ENCODE assay signal across 8 mouse cellular contexts in the genomic region with DNA sequence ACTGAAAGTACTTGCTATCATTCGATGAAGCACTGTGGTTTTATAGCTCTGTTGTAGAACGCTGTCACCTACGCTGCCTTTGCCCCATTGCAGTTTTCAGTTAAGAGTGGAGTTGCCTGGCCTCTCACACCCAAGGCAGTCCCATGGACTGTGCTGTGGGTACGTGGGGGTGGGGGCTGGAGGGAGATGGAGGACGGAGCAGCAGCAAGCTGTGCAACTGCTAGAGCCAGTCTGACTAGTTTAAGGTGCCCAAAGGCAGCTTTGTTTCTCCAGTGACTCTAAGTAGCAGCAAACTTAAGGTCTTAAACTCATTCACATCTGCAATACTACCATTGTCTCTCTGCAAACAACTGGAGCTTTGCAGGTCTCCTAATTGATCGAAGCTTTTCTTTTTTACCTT.
DNase-seq lines count a peak whose midpoint lies in the region; ATAC-seq and TF ChIP-seq lines count a peak whose summit lies in the region.

No protein-coding gene starts in this region.

- peak overlapping the region; percentile 61 for H3K27ac ChIP-seq in hindbrain, embryonic 11.5 days (ENCODE audit: low read depth, low read length)
- no peak overlapping the region for H3K27ac ChIP-seq in hindbrain, embryonic 16.5 days (ENCODE audit: low read depth, low read length)
- H3K27ac ChIP-seq in embryonic facial prominence, embryonic 13.5 days: peak overlapping the region; percentile 78
- H3K27ac ChIP-seq in layer of hippocampus, adult 2 months: no peak overlapping the region

- H3K9ac ChIP-seq in hindbrain, embryonic 11.5 days (ENCODE audit: low read depth, low read length): no peak overlapping the region; the same call in 1 of the 2 replicates
- no peak overlapping the region for H3K9ac ChIP-seq in hindbrain, embryonic 16.5 days (ENCODE audit: low read depth, low read length)
- H3K9ac ChIP-seq in embryonic facial prominence, embryonic 13.5 days: peak overlapping the region; percentile 55; the same call in 1 of the 2 replicates

- no peaks in the 10 kb centered on the region for H3K9me3 ChIP-seq in hindbrain, embryonic 11.5 days (ENCODE audit: control insufficient read depth, low read length)
- no peaks in the 10 kb centered on the region for H3K9me3 ChIP-seq in hindbrain, embryonic 16.5 days (ENCODE audit: control insufficient read depth, low read length)
- H3K9me3 ChIP-seq in embryonic facial prominence, embryonic 13.5 days: no peaks in the 10 kb centered on the region

- H3K27me3 ChIP-seq in hindbrain, embryonic 11.5 days (ENCODE audit: control insufficient read depth, insufficient read depth, low read length): no peaks in the 10 kb centered on the region
- no peaks in the 10 kb centered on the region for H3K27me3 ChIP-seq in hindbrain, embryonic 16.5 days (replicated peaks; ENCODE audit: control insufficient read depth, insufficient read depth, low read length)
- no peaks in the 10 kb centered on the region for H3K27me3 ChIP-seq in embryonic facial prominence, embryonic 13.5 days

- DNase-seq in hindbrain, embryonic 11.5 days (ENCODE audit: low spot score): no peak
- DNase-seq in kidney, adult 9 months: peak; percentile 49
- peak; percentile 32 for DNase-seq in lung, postnatal 36 days
- DNase-seq in gastrocnemius, adult 8-10 months (ENCODE audit: low spot score in 2 of 2): no peak
- no peak for DNase-seq in layer of hippocampus, adult 2 months (ENCODE audit: low spot score in 2 of 2)

- no peaks in the 10 kb centered on the region for H3K36me3 ChIP-seq in hindbrain, embryonic 11.5 days (ENCODE audit: control insufficient read depth, insufficient read depth, low read length)
- no peaks in the 10 kb centered on the region for H3K36me3 ChIP-seq in hindbrain, embryonic 16.5 days (ENCODE audit: control insufficient read depth, insufficient read depth, low read length)
- H3K36me3 ChIP-seq in embryonic facial prominence, embryonic 13.5 days: no peaks in the 10 kb centered on the region

- ATAC-seq in hindbrain, embryonic 11.5 days (ENCODE audit: low FRiP score): no peak
- no peak for ATAC-seq in hindbrain, embryonic 16.5 days
- no peak for ATAC-seq in embryonic facial prominence, embryonic 13.5 days (ENCODE audit: insufficient number of reproducible peaks, insufficient read depth, low FRiP score, low TSS enrichment, low read depth)
- no peak for ATAC-seq in monocyte, adult 5-6 weeks (replicated peaks; ENCODE audit: insufficient number of reproducible peaks, low FRiP score, low TSS enrichment, poor library complexity, severe bottlenecking)

- 40% methylated on average over 6 of the region's 6 CpGs for WGBS in hindbrain, embryonic 11.5 days
- WGBS in hindbrain, embryonic 16.5 days: 36% methylated on average over 6 of the region's 6 CpGs
- WGBS in embryonic facial prominence, embryonic 13.5 days: 22% methylated on average over 6 of the region's 6 CpGs

- TF ChIP-seq CTCF in layer of hippocampus, adult 2 months (conservative IDR thresholded peaks at IDR 0.05): no peak

- H3K4me3 ChIP-seq in hindbrain, embryonic 11.5 days (ENCODE audit: low read depth, low read length): no peak overlapping the region
- H3K4me3 ChIP-seq in hindbrain, embryonic 16.5 days (ENCODE audit: low read length): no peak overlapping the region
- H3K4me3 ChIP-seq in embryonic facial prominence, embryonic 13.5 days: no peak overlapping the region
- no peak overlapping the region for H3K4me3 ChIP-seq in layer of hippocampus, adult 2 months

- H3K4me2 ChIP-seq in hindbrain, embryonic 11.5 days (replicated peaks; ENCODE audit: low read depth, low read length): no peak overlapping the region; the same call in 1 of the 2 replicates
- H3K4me2 ChIP-seq in hindbrain, embryonic 16.5 days (ENCODE audit: low read length): no peak overlapping the region
- peak overlapping the region; percentile 41 for H3K4me2 ChIP-seq in embryonic facial prominence, embryonic 13.5 days

- H3K4me1 ChIP-seq in hindbrain, embryonic 11.5 days (replicated peaks; ENCODE audit: control insufficient read depth, insufficient read depth, low read length): peaks cover 13% of the 10 kb centered on the region; the same call in 1 of the 2 replicates
- H3K4me1 ChIP-seq in hindbrain, embryonic 16.5 days (ENCODE audit: control insufficient read depth, insufficient read depth, low read depth, low read length): peaks cover 22% of the 10 kb centered on the region
- peaks cover 53% of the 10 kb centered on the region for H3K4me1 ChIP-seq in embryonic facial prominence, embryonic 13.5 days

Comparison
In these comparisons a context has a peak if more than half of its experiments do, and no peak if none do; other contexts are left out.
1. H3K27ac ChIP-seq: peak in hindbrain, embryonic 11.5 days (single experiment) and embryonic facial prominence, embryonic 13.5 days (single experiment); none in hindbrain, embryonic 16.5 days (single experiment) and layer of hippocampus, adult 2 months (single experiment).
2. DNase-seq: peak in kidney, adult 9 months (single experiment) and lung, postnatal 36 days (single experiment); none in hindbrain, embryonic 11.5 days (single experiment), gastrocnemius, adult 8-10 months (0 of 2) and layer of hippocampus, adult 2 months (0 of 2).